Mouse (Mus musculus): ENCODE data around the gene Ppp1r3e.

Ppp1r3e gene

DNA sequence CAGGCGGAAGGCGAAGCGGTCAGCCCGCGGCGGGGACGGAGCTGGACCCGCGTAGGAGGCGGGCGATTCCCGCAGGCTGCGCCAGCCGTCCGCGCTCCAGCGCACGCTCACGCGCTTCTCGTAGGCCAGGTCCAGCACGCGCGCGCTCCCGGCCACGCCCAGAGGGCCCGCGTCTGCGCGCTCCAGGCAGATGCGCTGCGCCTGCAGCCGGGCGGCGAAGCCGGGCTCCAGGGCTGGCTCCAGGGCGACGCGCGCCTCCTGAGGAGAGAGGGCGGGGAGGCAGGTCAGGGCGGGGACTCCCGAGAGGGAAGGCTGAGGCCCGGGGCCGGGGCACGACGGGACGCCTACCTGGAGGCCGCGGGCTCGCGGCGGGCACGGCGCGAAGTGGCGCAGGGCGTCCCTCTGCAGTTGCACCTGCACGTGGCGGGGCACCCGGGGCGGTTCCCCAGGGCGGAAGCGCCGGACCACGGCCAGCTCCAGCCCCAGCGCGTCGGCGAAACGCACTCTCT is 757 bp downstream of the Ppp1r3e start:
- peak; percentile 95 for DNase-seq

DNA sequence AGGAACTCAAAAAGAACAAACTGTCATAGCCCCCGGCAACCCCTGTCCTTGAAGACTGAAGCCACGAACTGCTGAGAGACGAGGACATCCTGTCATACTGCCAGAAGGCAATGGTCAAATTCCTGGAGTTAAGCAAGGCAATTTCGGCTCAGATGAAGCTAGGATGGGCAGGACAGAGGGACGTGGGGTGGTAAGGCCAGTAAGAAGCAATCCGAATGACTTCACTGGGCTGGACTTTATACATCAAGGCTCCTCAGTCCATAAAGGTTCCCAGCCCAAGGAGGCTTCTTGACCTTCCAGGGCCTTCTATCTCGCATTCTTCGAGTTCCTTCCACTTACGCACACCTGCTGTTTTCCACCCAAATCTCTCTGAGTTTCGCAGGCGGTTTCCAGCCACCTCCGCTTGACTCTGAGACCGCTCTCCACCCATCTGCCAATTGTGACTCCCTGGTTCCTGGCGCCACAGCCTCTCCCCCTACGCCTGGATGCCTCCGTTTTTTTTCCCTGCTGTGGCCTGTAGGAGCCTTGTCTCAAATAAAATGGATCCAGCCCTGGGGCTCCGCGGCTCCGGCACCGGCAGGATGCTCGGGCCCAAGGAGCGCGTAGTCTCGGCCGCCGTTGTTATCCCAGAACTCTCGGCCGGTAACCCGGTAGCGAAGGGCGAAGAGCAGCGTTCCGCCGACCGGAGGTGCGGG is 1.4 kb downstream of the Ppp1r3e start:
- peak; percentile 51 for DNase-seq

DNA sequence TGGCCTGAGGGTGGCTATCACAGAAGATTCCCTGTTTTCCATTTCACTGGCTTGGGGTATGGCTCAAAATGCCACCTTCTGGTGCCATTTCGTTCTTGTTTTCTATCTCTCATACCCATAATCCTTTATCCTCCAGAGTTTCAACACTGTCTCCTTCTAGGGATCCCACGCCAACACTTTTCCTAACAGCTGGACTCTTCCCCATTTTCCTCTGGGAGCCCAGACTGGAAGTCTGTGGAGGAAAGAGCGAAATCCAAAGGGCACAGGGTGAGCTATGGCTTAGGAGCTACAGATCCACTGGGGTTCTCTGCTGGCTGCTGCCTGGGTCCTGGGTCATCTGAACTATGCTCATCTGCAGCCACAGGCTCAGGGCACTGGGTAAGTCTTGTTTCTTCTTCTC is 3.2 kb downstream of the Ppp1r3e start:
- DNase-seq: no peak

GRCm38 (mm10) chr14:54870861-54871260 is 6.5 kb downstream of the Ppp1r3e start, which contains the start of gene Homez:
TSS of gene Homez (minus strand) at chr14:54870961.
- no peak for DNase-seq

DNA sequence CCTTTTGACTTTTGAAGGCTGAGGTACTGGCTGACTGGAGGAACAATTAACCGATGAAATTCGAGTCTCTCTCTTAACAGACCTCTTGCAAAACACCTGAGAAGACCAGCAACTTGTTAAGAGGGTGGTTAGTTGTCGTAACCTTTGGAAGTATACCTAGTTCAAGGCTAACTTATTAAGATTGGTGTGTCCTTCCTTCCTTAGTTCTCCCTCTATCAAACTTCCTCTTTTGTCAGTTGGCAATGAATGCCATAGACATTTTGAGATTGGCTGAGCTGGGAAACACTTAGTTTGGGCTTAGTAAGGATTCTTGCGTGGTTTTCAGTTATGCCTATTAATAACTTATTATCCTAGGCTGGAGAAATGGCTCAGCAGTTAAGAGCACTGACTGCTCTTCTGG is 9.3 kb downstream of the Ppp1r3e start:
- no peak for DNase-seq

- DNase-seq: no peak
Observed at GRCm38 (mm10) chr14:54866936-54867335, 10.4 kb downstream of the Ppp1r3e start.

DNA sequence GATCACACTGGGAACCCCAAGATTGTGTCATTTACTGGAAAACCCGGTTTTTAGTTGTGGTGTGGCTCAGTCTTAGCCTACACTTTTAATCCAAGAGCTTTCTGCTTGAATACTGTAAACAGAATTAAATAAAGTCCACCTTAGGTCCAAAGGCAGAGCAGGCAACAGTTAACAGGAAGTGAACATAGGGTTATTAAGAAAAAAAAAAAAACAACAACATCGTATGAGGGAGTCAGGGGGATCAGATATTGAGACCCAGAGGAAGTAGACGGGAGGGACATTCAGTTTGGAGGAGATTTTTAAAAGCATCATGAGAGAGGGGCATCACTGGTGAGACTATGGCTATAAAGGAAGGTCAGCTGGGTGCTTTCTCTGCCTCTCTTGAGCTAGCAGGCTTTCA is 11.1 kb downstream of the Ppp1r3e start:
- no peak for DNase-seq

DNA sequence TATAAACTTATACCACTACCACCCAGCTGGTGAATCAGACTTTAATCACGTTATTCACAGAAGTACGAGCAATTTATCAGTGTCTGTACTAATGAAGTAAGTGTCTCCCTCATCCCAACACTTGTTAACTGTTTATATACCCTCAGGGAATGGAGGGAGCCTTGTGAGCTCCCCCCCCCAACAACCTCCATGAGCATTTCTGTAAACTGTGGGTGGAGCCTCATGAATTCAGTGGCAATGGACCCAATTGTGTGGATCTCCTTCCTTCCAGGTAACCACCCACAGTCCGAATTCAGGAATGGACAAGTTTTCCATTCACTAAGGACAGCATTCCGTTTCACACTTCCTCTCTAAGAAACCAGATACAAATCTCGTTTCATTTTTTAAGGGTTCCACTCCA is 11.7 kb downstream of the Ppp1r3e start:
- DNase-seq: no peak

- DNase-seq: no peak
Observed at GRCm38 (mm10) chr14:54864313-54865036, 12.9 kb downstream of the Ppp1r3e start.

- peak; percentile 96 for DNase-seq
Observed at GRCm38 (mm10) chr14:54863501-54864312, 13.6 kb downstream of the Ppp1r3e start.

GRCm38 (mm10) chr14:54860511-54860910 is 16.8 kb downstream of the Ppp1r3e start:
- DNase-seq: peak; percentile 69

- no peak for DNase-seq
Observed at GRCm38 (mm10) chr14:54857891-54858290, 19.5 kb downstream of the Ppp1r3e start.

DNA sequence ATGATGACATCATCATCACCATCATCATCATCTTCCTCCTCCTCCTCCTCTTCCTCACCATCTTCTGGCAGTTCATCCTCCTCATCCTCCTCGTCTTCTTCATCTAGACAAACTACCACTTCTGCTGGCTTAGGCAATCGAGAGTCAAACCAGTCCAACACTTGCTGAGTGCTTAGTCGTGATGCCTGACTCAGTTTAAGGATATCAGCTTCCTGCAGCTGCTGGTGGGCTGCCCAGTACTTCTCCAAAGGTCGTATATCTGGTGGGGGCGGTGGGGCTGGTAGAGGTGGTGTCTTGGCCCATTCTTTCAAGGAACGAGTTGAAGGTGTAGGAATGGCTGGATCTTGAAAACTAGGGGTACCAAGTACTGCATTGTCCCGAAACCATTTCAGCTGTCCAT is 20.6 kb downstream of the Ppp1r3e start:
- DNase-seq: no peak

- no peak for DNase-seq
Observed at GRCm38 (mm10) chr14:54855726-54856125, 21.6 kb downstream of the Ppp1r3e start.

DNA sequence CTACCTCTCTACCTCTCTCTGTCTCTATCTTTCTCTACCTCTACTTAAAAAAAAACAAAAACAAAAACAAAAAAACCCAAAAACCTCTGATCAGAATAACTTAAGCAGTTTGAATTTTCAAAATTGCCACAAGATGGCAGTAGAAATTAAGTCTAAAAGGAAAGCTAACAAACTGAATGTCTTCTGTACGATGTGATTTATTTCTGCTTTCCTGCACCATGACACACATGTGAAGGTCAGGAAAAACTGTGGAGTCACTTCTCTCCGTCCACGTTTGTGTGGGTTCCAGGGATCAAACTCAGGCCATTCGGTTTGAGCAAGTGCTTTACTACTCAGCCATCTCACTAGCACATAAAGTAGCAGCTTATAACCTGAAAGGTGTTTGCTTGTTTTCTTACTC is 33.9 kb downstream of the Ppp1r3e start:
- DNase-seq: peak; percentile 26

- peak; percentile 62 for DNase-seq
Observed at GRCm38 (mm10) chr14:54823716-54824115, 53.6 kb downstream of the Ppp1r3e start.
